Mouse (Mus musculus): ENCODE results near the gene Spata18. TPM values are rescaled to one million over a fixed set of nuclear protein-coding genes. Genes with fewer than 3 reads are reported as not detected.
A peak's percentile ranks its signal among the peaks of the same experiment; 100 is the strongest.

Spata18 gene
- total RNA-seq, 4 experiments from 2014 or later = 0.55 to 1.3 (median 1.1) TPM

DNA sequence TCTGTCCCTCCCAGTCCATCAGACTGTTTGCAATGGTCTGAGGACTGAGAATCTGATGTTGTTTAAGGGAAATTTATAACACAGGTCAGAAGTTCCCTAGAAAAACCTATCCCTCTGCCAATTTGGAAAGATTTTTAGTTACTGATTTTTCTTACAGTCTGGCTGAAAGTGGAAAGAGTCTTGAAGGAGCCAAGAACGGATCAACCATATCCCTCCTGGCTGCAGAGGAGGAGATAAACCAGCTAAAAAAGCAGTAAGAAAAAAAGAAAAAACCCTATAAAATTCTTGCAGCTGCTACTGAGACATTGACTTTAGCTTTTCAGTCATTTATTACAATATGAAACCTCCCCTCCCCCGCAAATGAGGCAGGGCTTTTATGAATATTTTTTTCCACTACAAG lies 15.5 kb downstream of the Spata18 start:
- no peak for DNase-seq (ENCODE audit: low spot score in 2 of 2)

- DNase-seq (ENCODE audit: low spot score in 2 of 2) = no peak
Observed at GRCm38 (mm10) chr5:73667877-73668276, 16.7 kb downstream of the Spata18 start.

GRCm38 (mm10) chr5:73669386-73669785 lies 18.2 kb downstream of the Spata18 start:
- no peak for DNase-seq (ENCODE audit: low spot score in 2 of 2)

- DNase-seq (ENCODE audit: low spot score in 2 of 2) = no peak
Observed at GRCm38 (mm10) chr5:73675604-73676003, 24.4 kb downstream of the Spata18 start.

DNA sequence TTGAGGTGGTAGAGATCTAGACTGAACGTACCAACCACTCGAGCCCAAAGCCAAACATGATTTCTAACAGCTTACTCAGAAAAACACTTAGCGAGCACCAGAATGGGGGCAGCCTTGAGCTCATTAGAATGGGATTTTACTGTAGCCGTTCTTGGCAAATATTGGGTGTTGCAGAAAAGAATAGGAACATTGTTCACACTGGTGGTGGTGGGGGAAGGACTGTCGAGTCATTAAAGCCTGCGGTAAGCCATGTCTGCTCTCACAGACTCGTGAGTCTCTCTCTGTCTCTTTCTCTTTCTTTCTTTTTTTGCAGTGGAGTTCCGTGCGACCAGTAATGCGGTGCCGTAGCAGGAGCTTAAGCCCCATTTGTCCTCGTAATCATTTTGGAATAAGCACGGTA lies 25.4 kb downstream of the Spata18 start:
- peak; percentile 12 to 40 for DNase-seq (ENCODE audit: low spot score in 2 of 2)

GRCm38 (mm10) chr5:73683221-73683620 lies 32.0 kb downstream of the Spata18 start:
- DNase-seq (ENCODE audit: low spot score in 2 of 2) = no peak

- DNase-seq (ENCODE audit: low spot score in 2 of 2) = no peak
Observed at GRCm38 (mm10) chr5:73683706-73684409, 32.7 kb downstream of the Spata18 start.

DNA sequence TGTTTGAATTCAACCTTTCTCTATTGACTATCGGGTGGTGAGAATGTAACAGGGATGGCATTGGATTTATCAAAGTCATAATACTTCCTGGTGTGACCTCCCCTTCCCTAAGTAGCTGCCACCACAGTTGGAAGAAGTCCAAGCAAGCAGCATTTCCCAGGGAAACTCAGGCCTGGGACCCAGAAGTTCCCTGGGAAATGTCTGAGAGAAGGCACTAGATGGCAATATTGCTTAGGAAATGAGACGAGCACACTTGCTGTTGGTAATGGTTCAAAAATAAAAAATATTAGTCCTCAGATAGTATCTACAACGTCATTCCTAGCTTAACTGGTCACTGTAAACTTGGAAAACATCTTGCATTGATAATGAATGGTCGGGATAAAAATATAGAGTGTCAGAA lies 35.0 kb downstream of the Spata18 start:
- DNase-seq (ENCODE audit: low spot score in 2 of 2) = no peak

GRCm38 (mm10) chr5:73688576-73688975 lies 37.4 kb downstream of the Spata18 start:
- no peak for DNase-seq (ENCODE audit: low spot score in 2 of 2)

DNA sequence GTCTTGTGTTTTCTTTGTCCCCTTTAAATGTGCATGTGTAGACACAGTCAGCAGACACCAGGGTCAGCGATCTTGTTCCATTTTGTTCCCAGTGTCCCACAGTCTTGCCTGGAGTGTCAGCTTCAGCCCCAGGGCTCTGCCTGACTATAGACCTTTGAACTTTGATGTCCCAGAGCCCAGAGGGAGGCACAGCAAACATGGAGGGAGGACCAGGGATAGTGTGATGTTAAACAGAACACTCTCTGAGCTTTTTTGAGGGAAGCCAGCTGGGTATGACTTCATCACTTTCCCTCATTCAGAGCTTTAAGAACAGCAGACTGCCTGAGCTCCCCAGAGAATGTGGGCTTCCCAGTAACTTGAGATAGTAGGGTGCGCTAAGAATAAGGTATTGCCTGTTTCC lies 39.0 kb downstream of the Spata18 start:
- DNase-seq (ENCODE audit: low spot score in 2 of 2) = no peak

DNA sequence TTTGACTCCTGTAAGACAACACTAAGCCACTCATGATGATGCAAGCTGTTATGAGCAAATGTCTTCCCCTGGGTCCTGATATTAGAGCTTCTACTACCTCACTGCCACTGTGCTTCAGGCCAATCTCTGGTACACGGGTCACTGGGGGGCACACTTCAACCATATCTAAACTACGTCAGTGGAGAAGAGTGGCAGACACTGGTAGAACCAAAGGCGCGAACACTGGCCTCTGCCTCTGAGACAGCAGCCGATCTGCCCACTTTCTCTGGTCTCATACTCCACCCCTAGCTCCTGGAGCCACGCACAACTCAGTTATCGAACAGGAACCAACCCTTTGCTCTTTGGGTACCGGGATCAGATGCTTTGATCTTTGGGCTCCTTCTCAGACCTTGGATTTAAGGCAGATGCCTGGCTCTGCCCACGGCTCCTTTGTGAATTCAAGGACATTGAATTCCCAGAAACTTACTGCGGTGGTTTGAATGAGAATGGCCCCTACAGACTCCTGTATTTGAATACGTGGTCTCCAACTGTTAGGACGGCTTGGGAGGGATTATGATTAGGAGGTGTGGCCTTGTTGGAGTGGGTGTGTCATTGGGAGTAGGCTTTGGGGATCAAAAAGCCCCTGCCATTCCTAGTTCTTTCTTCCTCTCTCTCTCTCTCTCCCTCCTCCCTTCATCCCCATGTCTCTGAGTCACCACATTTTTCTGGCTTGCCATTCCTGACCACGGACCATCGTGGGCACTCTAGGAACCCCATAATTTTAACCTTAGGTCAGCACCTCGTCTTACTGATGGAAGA lies 40.7 kb downstream of the Spata18 start:
- DNase-seq (ENCODE audit: low spot score in 2 of 2) = no peak

DNA sequence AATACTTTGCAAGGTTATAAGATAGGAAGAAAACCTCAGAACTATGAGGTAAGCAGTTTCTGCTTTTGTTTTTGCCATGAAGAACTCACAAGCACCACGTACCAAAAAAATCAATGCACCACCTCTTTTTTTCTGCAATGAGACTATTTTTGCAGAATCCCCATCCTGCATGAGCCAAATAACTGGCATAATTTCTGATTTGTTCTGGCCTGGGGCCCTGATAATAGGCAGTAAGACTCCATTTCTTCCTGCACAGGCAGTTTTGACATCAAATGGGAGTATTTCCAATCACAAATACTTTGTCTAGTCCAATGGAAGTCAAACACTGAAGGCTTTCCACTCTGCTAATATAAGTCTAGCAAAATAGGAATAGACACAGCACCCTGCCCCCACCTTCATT lies 42.6 kb downstream of the Spata18 start:
- DNase-seq (ENCODE audit: low spot score in 2 of 2) = no peak

DNA sequence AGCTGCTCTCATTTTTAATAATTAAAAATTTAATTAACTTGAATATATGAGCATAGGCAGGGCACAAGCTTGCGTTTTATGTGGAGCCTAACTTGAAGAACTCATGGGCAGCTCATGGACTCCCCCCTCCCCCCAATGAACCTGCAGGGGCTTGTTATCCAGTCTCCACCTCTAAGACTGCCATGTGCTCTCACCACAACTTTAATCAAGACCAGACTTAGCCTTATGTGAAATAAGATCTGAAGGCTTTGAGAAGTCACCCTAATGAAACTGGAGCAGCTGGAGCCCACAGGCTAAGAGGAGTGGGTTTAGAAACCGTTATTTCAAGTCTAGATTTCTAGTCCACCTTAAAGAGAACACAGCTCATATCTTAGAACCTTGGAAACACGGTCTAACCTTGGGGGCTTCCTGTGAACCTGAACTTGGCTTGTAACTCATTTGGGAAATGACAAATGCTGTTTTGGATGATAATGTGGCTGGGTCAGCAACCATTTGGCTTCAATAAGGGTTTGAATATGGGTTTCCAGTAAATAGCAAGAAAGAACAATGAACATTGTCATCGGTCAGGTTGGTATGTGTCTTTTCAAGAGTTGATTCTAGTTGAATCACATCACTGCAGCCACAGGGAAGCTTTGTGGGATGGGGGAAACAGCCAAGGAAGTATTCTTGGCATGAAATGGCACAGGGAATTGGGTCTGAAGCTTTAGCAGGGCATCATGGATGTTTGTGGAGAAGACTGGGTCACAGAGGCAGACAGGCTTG lies 43.3 kb downstream of the Spata18 start:
- DNase-seq (ENCODE audit: low spot score in 2 of 2) = no peak

- DNase-seq (ENCODE audit: low spot score in 2 of 2) = no peak
Observed at GRCm38 (mm10) chr5:73697700-73698099, 46.5 kb downstream of the Spata18 start.

GRCm38 (mm10) chr5:73701063-73701890 lies 50.1 kb downstream of the Spata18 start:
- no peak for DNase-seq (ENCODE audit: low spot score in 2 of 2)

GRCm38 (mm10) chr5:73701946-73702710 lies 50.9 kb downstream of the Spata18 start:
- no peak for DNase-seq (ENCODE audit: low spot score in 2 of 2)

GRCm38 (mm10) chr5:73703096-73703495 lies 51.9 kb downstream of the Spata18 start:
- DNase-seq (ENCODE audit: low spot score in 2 of 2) = no peak

DNA sequence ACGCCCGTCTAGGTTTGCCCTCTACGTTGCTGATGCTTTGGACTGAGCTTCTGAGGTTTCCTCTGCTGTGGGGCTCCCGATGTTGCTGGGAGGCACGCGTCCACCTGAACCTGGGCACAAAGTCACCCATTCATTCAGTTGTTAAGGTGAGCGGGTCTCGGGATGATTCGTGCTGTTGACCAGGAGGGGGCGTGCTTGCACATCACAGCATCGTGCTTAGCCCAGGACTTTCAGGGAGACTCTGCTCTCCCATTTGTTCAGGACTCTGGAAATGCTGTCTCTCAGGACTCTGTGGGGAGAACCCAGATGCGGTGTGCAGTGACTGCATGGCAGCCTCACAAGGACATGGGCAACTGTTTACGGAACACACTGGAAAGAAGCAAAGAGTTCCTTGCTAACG lies 53.1 kb downstream of the Spata18 start:
- DNase-seq (ENCODE audit: low spot score in 2 of 2) = no peak

DNA sequence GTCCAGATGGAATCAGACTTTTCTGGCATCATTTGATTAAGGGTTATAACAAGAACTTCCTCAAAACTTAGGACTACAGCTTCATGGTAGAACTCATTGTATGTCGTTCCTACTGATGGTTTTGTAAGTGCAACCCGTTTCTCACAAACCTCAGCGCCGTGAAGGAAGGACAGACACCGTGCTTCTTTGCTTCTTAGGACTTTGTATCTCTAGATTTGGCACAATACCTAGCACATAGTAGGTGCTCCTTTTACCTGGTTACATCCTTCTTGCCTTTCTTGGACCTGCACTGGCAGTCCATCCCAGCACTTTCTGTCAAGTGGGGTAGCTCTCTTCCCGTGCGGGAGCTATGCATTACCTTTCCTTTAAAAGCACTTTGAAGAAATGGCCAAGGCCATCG lies 53.6 kb downstream of the Spata18 start:
- DNase-seq (ENCODE audit: low spot score in 2 of 2) = no peak

- DNase-seq (ENCODE audit: low spot score in 2 of 2) = no peak
Observed at GRCm38 (mm10) chr5:73705290-73705689, 54.1 kb downstream of the Spata18 start.

All from layer of hippocampus, adult 8-10 months (tissue).